Mouse (Mus musculus) forebrain, embryonic 13.5 days (tissue): ENCODE measurements at regions not wholly inside any gene's neighbourhood (a gene's known extent, or its start where the extent isn't known, plus 50 kb on each side); places are given as distances from the start of the nearest gene placed in this dataset.
"Not testable (repeated sequence)": the region's sequence is repeated elsewhere in the genome, so short reads cannot be mapped to it uniquely, and the experiment has no call there.

Source experiments
- ATAC-seq: fragments of 200-750 bp; cut with Nextera tagmentation; 2 replicates; pipeline ENCODE4 v1.8.0; 2017
- H3K27ac ChIP-seq: fragments of 300-500 bp; sonication (generic); 2 replicates; pipeline ENCODE4 v1.5.1; 2015; ENCODE audit warnings: inconsistent platforms, mild to moderate bottlenecking, moderate library complexity
- H3K27me3 ChIP-seq: fragments of 300-500 bp; sonication (generic); 2 replicates; pipeline ENCODE4 v1.6.1; 2015; ENCODE audit warnings: mild to moderate bottlenecking, inconsistent platforms
- H3K36me3 ChIP-seq: fragments of 300-500 bp; sonication (generic); 2 replicates; pipeline ENCODE4 v1.6.1; 2015; ENCODE audit warnings: mild to moderate bottlenecking, inconsistent platforms; ENCODE audit not compliant: poor library complexity, severe bottlenecking
- H3K4me1 ChIP-seq: fragments of 300-500 bp; sonication (generic); 2 replicates; pipeline ENCODE4 v1.6.1; 2015; ENCODE audit warnings: inconsistent platforms
- H3K4me2 ChIP-seq: fragments of 300-500 bp; sonication (generic); 2 replicates; pipeline ENCODE4 v1.6.1; 2015; ENCODE audit warnings: inconsistent platforms, mild to moderate bottlenecking, moderate library complexity
- H3K4me3 ChIP-seq: fragments of 300-500 bp; sonication (generic); 2 replicates; pipeline ENCODE4 v1.5.1; 2015; ENCODE audit warnings: mild to moderate bottlenecking, inconsistent platforms
- H3K9ac ChIP-seq: fragments of 300-500 bp; sonication (generic); 2 replicates; pipeline ENCODE4 v1.6.1; 2015; ENCODE audit warnings: mild to moderate bottlenecking, inconsistent platforms
- H3K9me3 ChIP-seq: fragments of 300-500 bp; sonication (generic); replicated peaks from 2 replicates; pipeline ENCODE4 v1.6.1; 2016; ENCODE audit warnings: inconsistent platforms
- WGBS: fragments of 180-500 bp; shearing (Covaris S2); methylation state at CpG from one replicate; pipeline ENCODE4 v1.1.7; 2015; 5-methylcytosine and 5-hydroxymethylcytosine counted together

GRCm38 (mm10) chr4:3065335-3065734, 101.8 kb upstream of the Vmn1r2 start:
- 76% methylated on average over 3 of the region's 3 CpGs for WGBS
- not testable (repeated sequence) for H3K27me3 ChIP-seq, H3K4me3 ChIP-seq, H3K9ac ChIP-seq, H3K4me1 ChIP-seq, H3K4me2 ChIP-seq, ATAC-seq, H3K36me3 ChIP-seq, H3K27ac ChIP-seq
- H3K9me3 ChIP-seq = peaks cover 90% of the 10 kb centered on the region

GRCm38 (mm10) chr4:3066051-3066736, 100.9 kb upstream of the Vmn1r2 start:
- Histone ChIP-seq H3K4me3 (no peak overlapping the region), H3K27me3 (no peaks in the 10 kb centered on the region), H3K9me3 (peaks cover 99% of the 10 kb centered on the region), H3K4me2 (no peak overlapping the region), H3K4me1 (no peaks in the 10 kb centered on the region), H3K27ac (no peak overlapping the region), H3K9ac (no peak overlapping the region), H3K36me3 (no peaks in the 10 kb centered on the region)
- WGBS = 84% methylated on average over 5 of the region's 5 CpGs
- no peak for ATAC-seq

GRCm38 (mm10) chr4:3067265-3067664, 99.9 kb upstream of the Vmn1r2 start:
- Histone ChIP-seq H3K4me1 (no peaks in the 10 kb centered on the region), H3K27ac (no peak overlapping the region), H3K4me3 (no peak overlapping the region), H3K9ac (no peak overlapping the region), H3K4me2 (no peak overlapping the region), H3K9me3 (peaks cover 94% of the 10 kb centered on the region), H3K36me3 (no peaks in the 10 kb centered on the region), H3K27me3 (no peaks in the 10 kb centered on the region)
- ATAC-seq = peak; percentile 12; the same call in 1 of the 2 replicates
- 51% methylated on average over 2 of the region's 2 CpGs for WGBS

- H3K9ac ChIP-seq = no peak overlapping the region
- peaks cover 94% of the 10 kb centered on the region for H3K9me3 ChIP-seq
- WGBS = 28% methylated on average over 2 of the region's 2 CpGs
- no peak overlapping the region for H3K27ac ChIP-seq
- H3K36me3 ChIP-seq = no peaks in the 10 kb centered on the region
- no peaks in the 10 kb centered on the region for H3K27me3 ChIP-seq
- no peak overlapping the region for H3K4me3 ChIP-seq
- peak; percentile 55; the same call in 1 of the 2 replicates for ATAC-seq
- no peak overlapping the region for H3K4me2 ChIP-seq
- H3K4me1 ChIP-seq = no peaks in the 10 kb centered on the region
Measured at GRCm38 (mm10) chr4:3067666-3068065, 99.5 kb upstream of the Vmn1r2 start.

- no peak overlapping the region for H3K4me2 ChIP-seq
- ATAC-seq = peak; percentile 49
- WGBS = 83% methylated on average over 6 of the region's 6 CpGs
Measured at GRCm38 (mm10) chr4:3068306-3069223, 98.6 kb upstream of the Vmn1r2 start.

GRCm38 (mm10) chr4:3069341-3069740, 97.8 kb upstream of the Vmn1r2 start:
- ATAC-seq = 0 out of 2 replicates have a peak, but pooled peaks have one; percentile 20

More at GRCm38 (mm10) chr4:3068306-3069223, 98.6 kb upstream of the Vmn1r2 start:
- Histone ChIP-seq H3K4me3 (no peak overlapping the region), H3K9me3 (peaks cover 86% of the 10 kb centered on the region), H3K9ac (no peak overlapping the region), H3K36me3 (no peaks in the 10 kb centered on the region), H3K27ac (no peak overlapping the region), H3K27me3 (no peaks in the 10 kb centered on the region), H3K4me1 (no peaks in the 10 kb centered on the region)

GRCm38 (mm10) chr4:3071326-3071725, 95.8 kb upstream of the Vmn1r2 start:
- peaks cover 59% of the 10 kb centered on the region for H3K9me3 ChIP-seq
- not testable (repeated sequence) for H3K27ac ChIP-seq, H3K4me1 ChIP-seq, H3K4me2 ChIP-seq, H3K36me3 ChIP-seq, H3K27me3 ChIP-seq, H3K4me3 ChIP-seq, H3K9ac ChIP-seq, ATAC-seq
- WGBS = 72% methylated on average over 6 of the region's 6 CpGs

More at GRCm38 (mm10) chr4:3069341-3069740, 97.8 kb upstream of the Vmn1r2 start:
- H3K4me1 ChIP-seq = no peaks in the 10 kb centered on the region
- H3K27ac ChIP-seq = no peak overlapping the region
- H3K4me3 ChIP-seq = no peak overlapping the region
- no peaks in the 10 kb centered on the region for H3K36me3 ChIP-seq
- no peak overlapping the region for H3K9ac ChIP-seq
- 52% methylated on average over 1 of the region's 1 CpGs for WGBS
- H3K4me2 ChIP-seq = no peak overlapping the region
- H3K9me3 ChIP-seq = peaks cover 78% of the 10 kb centered on the region
- no peaks in the 10 kb centered on the region for H3K27me3 ChIP-seq

- H3K36me3 ChIP-seq = no peaks in the 10 kb centered on the region
- H3K27ac ChIP-seq = no peak overlapping the region
- WGBS = 88% methylated on average over 1 of the region's 1 CpGs
- no peaks in the 10 kb centered on the region for H3K27me3 ChIP-seq
- H3K9me3 ChIP-seq = peaks cover 64% of the 10 kb centered on the region
- H3K4me1 ChIP-seq = no peaks in the 10 kb centered on the region
- no peak for ATAC-seq
- H3K9ac ChIP-seq = no peak overlapping the region
- no peak overlapping the region for H3K4me3 ChIP-seq
- no peak overlapping the region for H3K4me2 ChIP-seq
Measured at GRCm38 (mm10) chr4:3079901-3080300, 87.2 kb upstream of the Vmn1r2 start.

- H3K27ac ChIP-seq = no peak overlapping the region
- no peaks in the 10 kb centered on the region for H3K36me3 ChIP-seq
- ATAC-seq = peak; percentile 25
- no peak overlapping the region for H3K4me3 ChIP-seq
- no peak overlapping the region for H3K9ac ChIP-seq
- no peaks in the 10 kb centered on the region for H3K4me1 ChIP-seq
- WGBS = 61% methylated on average over 7 of the region's 7 CpGs
- peaks cover 70% of the 10 kb centered on the region for H3K9me3 ChIP-seq
- no peaks in the 10 kb centered on the region for H3K27me3 ChIP-seq
- no peak overlapping the region for H3K4me2 ChIP-seq
Measured at GRCm38 (mm10) chr4:3080385-3081125, 86.6 kb upstream of the Vmn1r2 start.

- Histone ChIP-seq H3K36me3 (no peaks in the 10 kb centered on the region), H3K4me2 (no peak overlapping the region), H3K4me3 (no peak overlapping the region), H3K27me3 (no peaks in the 10 kb centered on the region), H3K4me1 (no peaks in the 10 kb centered on the region), H3K9ac (no peak overlapping the region), H3K9me3 (peaks cover 78% of the 10 kb centered on the region), H3K27ac (no peak overlapping the region)
- WGBS = 58% methylated on average over 6 of the region's 6 CpGs
- peak; percentile 19 for ATAC-seq
Measured at GRCm38 (mm10) chr4:3081148-3081952, 85.8 kb upstream of the Vmn1r2 start.
